Mouse (Mus musculus) erythroid progenitor cell, adult 5-6 weeks (primary cell): Measurements from ENCODE around the gene Ms4a4c. TPM values are rescaled to one million over a fixed set of nuclear protein-coding genes. Genes with fewer than 3 reads are reported as not detected.
"Not testable (repeated sequence)": the region's sequence is repeated elsewhere in the genome, so short reads cannot be mapped to it uniquely, and the experiment has no call there.

Experiments
- ATAC-seq: replicated peaks from 2 replicates; pipeline ENCODE4 v1.8.0; 2016; ENCODE audit warnings: moderate number of reproducible peaks, mild to moderate bottlenecking, moderate TSS enrichment, inconsistent platforms; ENCODE audit not compliant: poor library complexity, low FRiP score, severe bottlenecking
- total RNA-seq, 2 experiments: library from RNA; stranded (forward) in 1 of 2; stranded (reverse) in 1 of 2; fragments of 150-400 nt in 1 of 2; fragments of 186-747, 209-891 nt in 1 of 2; gene quantifications; 2 replicates each; pipeline versions ENCODE4 v1.2.3 to v1.2.4; 2015 to 2017; ENCODE audit warnings: low replicate concordance in 2 of 2

Ms4a4c gene
- total RNA-seq, 2 experiments from 2014 or later = 4.2 to 39.4 TPM

GRCm38 (mm10) chr19:11443964-11444363 lies 39.4 kb downstream of the Ms4a4c start:
- ATAC-seq = no peak

GRCm38 (mm10) chr19:11447238-11447637 lies 42.7 kb downstream of the Ms4a4c start:
- ATAC-seq = no peak

DNA sequence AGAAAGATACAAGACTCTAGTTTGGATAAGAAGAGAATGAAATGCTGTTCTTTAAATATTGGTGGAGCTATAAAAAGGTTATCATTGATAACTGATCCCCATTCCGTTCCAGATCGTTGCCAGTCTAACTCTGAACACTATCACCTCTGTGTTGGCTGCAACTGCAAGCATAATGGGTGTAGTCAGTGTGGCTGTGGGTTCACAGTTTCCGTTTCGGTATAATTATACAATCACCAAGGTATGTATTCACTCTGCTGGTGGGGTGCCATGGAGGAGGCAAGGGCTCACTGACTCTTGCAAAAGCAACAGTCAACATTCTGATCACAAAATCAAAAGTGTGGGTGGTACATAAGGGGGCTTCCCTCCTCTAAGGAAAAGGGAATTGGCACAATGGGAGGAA lies 54.5 kb downstream of the Ms4a4c start:
- ATAC-seq = not testable (repeated sequence)

DNA sequence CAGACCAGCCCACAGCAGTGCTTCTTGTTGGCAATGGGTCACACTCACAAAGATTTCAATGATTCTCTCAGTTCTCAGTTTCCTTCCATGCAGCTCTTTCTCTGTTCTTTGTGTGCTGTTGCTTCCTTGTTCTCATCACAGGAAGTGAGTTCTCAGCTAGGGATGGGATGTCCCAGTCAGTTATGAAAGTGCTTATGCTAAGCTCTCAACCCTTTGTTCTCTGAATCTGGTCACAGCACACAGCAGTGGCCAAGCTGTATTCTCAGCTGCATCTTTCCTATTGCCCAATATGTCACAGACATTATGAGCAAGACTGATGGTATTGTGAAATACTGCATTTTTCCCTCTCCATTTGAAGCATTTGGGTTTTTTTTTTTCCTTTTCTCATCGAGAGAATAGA lies 60.2 kb downstream of the Ms4a4c start:
- not testable (repeated sequence) for ATAC-seq

DNA sequence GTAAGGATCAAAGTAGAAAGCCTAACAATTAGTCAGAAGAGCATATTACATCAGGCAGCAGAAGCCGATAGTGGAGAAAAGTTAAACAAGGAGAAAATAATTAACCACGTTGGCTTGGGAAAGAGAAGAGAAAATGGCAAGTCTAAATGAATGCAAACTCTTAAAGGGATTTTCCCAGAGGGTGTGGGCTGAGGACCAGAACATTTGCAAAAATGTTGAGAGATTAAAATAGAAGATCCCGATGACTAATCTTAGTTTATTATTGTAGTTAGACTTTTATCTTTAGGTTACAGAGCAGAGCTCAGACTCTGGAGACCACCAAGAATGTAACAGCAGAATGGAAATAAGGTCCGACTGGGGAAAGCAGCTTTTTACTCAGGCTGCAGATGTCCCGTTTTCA lies 61.9 kb downstream of the Ms4a4c start:
- ATAC-seq = no peak

DNA sequence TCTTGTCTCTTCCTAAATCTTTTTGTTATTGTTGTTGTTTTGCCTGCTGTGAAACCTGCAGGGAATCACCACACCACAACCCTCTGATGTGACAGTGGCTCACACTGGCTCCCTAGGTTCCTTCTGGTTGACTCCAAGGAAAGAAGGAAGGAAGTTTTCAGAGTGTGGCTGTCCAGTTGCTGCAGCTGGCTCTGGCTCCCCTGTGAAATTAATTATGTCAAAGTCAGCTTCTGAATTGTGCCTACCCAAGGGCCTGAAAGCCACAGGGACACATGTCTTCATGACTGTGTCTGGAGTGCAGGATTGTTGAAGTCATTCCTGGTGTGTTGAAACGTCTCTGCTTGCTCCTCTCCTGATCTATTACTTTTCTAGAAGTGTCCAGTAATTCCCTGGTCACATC lies 63.8 kb downstream of the Ms4a4c start:
- not testable (repeated sequence) for ATAC-seq

DNA sequence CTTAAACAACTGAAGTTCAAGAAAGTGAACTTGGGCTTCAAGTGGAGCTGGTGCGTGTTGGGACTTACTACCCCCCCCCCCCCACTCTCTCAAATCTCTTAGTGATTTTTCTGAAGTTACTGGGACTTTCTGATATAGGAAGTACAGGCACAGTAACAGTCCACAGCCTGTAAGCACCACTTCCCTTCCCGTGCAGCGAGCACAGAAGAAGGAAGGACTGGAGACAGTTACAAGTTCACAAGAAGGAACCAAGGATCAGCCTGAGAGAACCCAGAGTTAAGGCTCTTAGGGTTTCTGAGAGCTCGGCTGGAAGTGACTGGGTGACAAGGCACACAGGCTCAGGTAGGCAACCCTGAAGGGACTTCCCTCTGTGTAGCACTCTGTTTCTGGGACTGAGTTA lies 64.6 kb downstream of the Ms4a4c start, which contains the start of gene Ms4a6c:
Gene Ms4a6c, plus strand, starts transcription at position 152 of the 400 bp plus-strand sequence.
- ATAC-seq = not testable (repeated sequence)

Other genes with a start within 250 kb of the Ms4a4c start
- not detected in 2 replicates for gene 1700025F22Rik, start 239.4 kb upstream of the Ms4a4c start, total RNA-seq (2015; ENCODE audit: low replicate concordance)
- gene 1700025F22Rik, start 239.4 kb upstream of the Ms4a4c start, total RNA-seq (2017; ENCODE audit: low replicate concordance) = not detected in 2 replicates
- not detected in 2 replicates for gene Ms4a13, start 208.0 kb upstream of the Ms4a4c start, total RNA-seq (2015; ENCODE audit: low replicate concordance)
- not detected in 2 replicates for gene Ms4a13, start 208.0 kb upstream of the Ms4a4c start, total RNA-seq (2017; ENCODE audit: low replicate concordance)
- gene Ms4a12, start 172.3 kb upstream of the Ms4a4c start, total RNA-seq (2015; ENCODE audit: low replicate concordance) = not detected in 2 replicates
- gene Ms4a12, start 172.3 kb upstream of the Ms4a4c start, total RNA-seq (2017; ENCODE audit: low replicate concordance) = not detected in 2 replicates
- gene Ms4a1, start 138.5 kb upstream of the Ms4a4c start, total RNA-seq (2015; ENCODE audit: low replicate concordance) = 19.8 and 24.3 TPM in 2 replicates
- gene Ms4a1, start 138.5 kb upstream of the Ms4a4c start, total RNA-seq (2017; ENCODE audit: low replicate concordance) = 12.8 and 13.2 TPM in 2 replicates
- not detected in 2 replicates for gene Ms4a5, start 120.9 kb upstream of the Ms4a4c start, total RNA-seq (2015; ENCODE audit: low replicate concordance)
- gene Ms4a5, start 120.9 kb upstream of the Ms4a4c start, total RNA-seq (2017; ENCODE audit: low replicate concordance) = not detected in 2 replicates
- gene Ms4a14, start 90.3 kb upstream of the Ms4a4c start, total RNA-seq (2015; ENCODE audit: low replicate concordance) = 3.6 TPM in 1 of 2 replicates, not detected in the other
- under 0.01 TPM in 1 of 2 replicates, not detected in the other for gene Ms4a14, start 90.3 kb upstream of the Ms4a4c start, total RNA-seq (2017; ENCODE audit: low replicate concordance)
- gene Ms4a7, start 68.6 kb upstream of the Ms4a4c start, total RNA-seq (2015; ENCODE audit: low replicate concordance) = 3.6 and 8.8 TPM in 2 replicates
- gene Ms4a7, start 68.6 kb upstream of the Ms4a4c start, total RNA-seq (2017; ENCODE audit: low replicate concordance) = 8.3 TPM in 1 of 2 replicates, not detected in the other
- gene Ms4a4a, start 29.2 kb upstream of the Ms4a4c start, total RNA-seq (2015; ENCODE audit: low replicate concordance) = not detected in 2 replicates
- not detected in 2 replicates for gene Ms4a4a, start 29.2 kb upstream of the Ms4a4c start, total RNA-seq (2017; ENCODE audit: low replicate concordance)
- gene Ms4a4b, start 38.8 kb downstream of the Ms4a4c start, total RNA-seq (2015; ENCODE audit: low replicate concordance) = 40.0 and 72.9 TPM in 2 replicates
- gene Ms4a4b, start 38.8 kb downstream of the Ms4a4c start, total RNA-seq (2017; ENCODE audit: low replicate concordance) = 1.4 and 5.0 TPM in 2 replicates
- gene Ms4a6c, start 64.6 kb downstream of the Ms4a4c start, total RNA-seq (2015; ENCODE audit: low replicate concordance) = 21.0 and 37.1 TPM in 2 replicates
- 13.0 and 39.2 TPM in 2 replicates for gene Ms4a6c, start 64.6 kb downstream of the Ms4a4c start, total RNA-seq (2017; ENCODE audit: low replicate concordance)
- gene Gm8369, start 81.2 kb downstream of the Ms4a4c start, total RNA-seq (2015; ENCODE audit: low replicate concordance) = 13.7 and 24.7 TPM in 2 replicates
- gene Gm8369, start 81.2 kb downstream of the Ms4a4c start, total RNA-seq (2017; ENCODE audit: low replicate concordance) = 8.3 and 21.9 TPM in 2 replicates
- 15.1 and 22.2 TPM in 2 replicates for gene Ms4a6b, start 111.7 kb downstream of the Ms4a4c start, total RNA-seq (2015; ENCODE audit: low replicate concordance)
- gene Ms4a6b, start 111.7 kb downstream of the Ms4a4c start, total RNA-seq (2017; ENCODE audit: low replicate concordance) = 5.4 and 12.9 TPM in 2 replicates
- 3.2 and 4.2 TPM in 2 replicates for gene Ms4a4d, start 132.0 kb downstream of the Ms4a4c start, total RNA-seq (2015; ENCODE audit: low replicate concordance)
- gene Ms4a4d, start 132.0 kb downstream of the Ms4a4c start, total RNA-seq (2017; ENCODE audit: low replicate concordance) = 1.3 TPM in 1 of 2 replicates, not detected in the other
- 2.2 and 5.4 TPM in 2 replicates for gene Ms4a6d, start 200.1 kb downstream of the Ms4a4c start, total RNA-seq (2015; ENCODE audit: low replicate concordance)
- 0.90 TPM in 1 of 2 replicates, not detected in the other for gene Ms4a6d, start 200.1 kb downstream of the Ms4a4c start, total RNA-seq (2017; ENCODE audit: low replicate concordance)
- gene Ms4a2, start 218.9 kb downstream of the Ms4a4c start, total RNA-seq (2015; ENCODE audit: low replicate concordance) = 13.3 and 21.4 TPM in 2 replicates
- gene Ms4a2, start 218.9 kb downstream of the Ms4a4c start, total RNA-seq (2017; ENCODE audit: low replicate concordance) = 6.8 and 12.9 TPM in 2 replicates
- 148 and 159 TPM in 2 replicates for gene Ms4a3, start 236.1 kb downstream of the Ms4a4c start, total RNA-seq (2015; ENCODE audit: low replicate concordance)
- gene Ms4a3, start 236.1 kb downstream of the Ms4a4c start, total RNA-seq (2017; ENCODE audit: low replicate concordance) = 39.9 and 40.2 TPM in 2 replicates